Mouse (Mus musculus): ENCODE measurements around the gene Trpm8. TPM values are rescaled to one million over a fixed set of nuclear protein-coding genes. Genes with fewer than 3 reads are reported as not detected.

Trpm8 gene
- total and polyA plus RNA-seq, 2 experiments from 2014 or later, result 0.36 to 0.38 TPM

DNA sequence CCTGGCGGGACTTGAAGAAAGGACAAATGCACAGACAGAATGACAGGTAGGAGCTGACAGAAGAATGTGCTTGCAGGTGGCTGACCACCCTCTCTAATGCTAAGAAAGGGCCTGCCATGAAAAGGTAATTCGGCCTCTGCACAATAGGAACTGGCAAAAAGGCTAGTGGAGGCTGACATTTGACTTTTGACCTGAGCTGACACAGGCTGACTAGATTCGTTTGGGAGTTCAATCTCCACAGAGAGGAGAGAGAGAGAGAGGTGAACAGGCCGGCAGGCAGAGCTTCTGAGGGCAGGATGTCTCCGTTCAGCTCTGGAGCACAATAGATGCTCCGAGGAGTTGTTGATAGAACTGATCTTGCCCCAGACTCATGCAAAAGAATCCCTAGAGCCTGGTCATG is 31.1 kb upstream of the Trpm8 start:
- no peak overlapping the region for H3K4me3 ChIP-seq (ENCODE audit: low read depth, low read length)
- no peak for ATAC-seq
- H3K9me3 ChIP-seq (ENCODE audit: low read length), result peaks cover 100% of the 10 kb centered on the region
- H3K4me1 ChIP-seq (ENCODE audit: insufficient read depth), result no peaks in the 10 kb centered on the region
- H3K27me3 ChIP-seq (ENCODE audit: insufficient read depth, low read length), result no peaks in the 10 kb centered on the region
- DNase-seq, result no peak
- TF ChIP-seq CTCF (IDR thresholded peaks at IDR 0.05; ENCODE audit: low read depth), result no peak
- H3K9ac ChIP-seq, result no peak overlapping the region
- no peak overlapping the region for H3K4me2 ChIP-seq (ENCODE audit: low read depth)
- H3K27ac ChIP-seq (ENCODE audit: low read depth, low read length), result no peak overlapping the region
- WGBS, result 43% methylated on average over 6 of the region's 6 CpGs
- H3K36me3 ChIP-seq (ENCODE audit: insufficient read depth), result no peaks in the 10 kb centered on the region

DNA sequence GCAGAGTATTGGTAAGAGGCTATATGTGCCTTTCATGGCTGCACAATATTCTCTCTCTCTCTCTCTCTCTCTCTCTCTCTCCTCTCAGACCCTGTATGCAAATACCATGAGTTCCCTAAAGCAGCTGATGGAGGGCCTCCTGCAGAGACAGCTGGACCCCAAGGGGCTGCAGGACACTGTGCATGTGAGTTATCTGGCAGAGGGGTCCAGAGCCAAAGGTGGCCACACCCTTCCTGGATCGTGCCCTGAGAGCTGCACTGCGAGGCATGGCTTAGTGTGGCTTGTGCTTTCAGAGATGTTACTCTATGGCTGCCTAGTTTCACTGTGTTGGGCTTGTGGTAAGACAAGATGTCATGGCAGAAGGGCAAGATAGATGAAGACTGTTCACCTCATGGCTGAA is 29.8 kb upstream of the Trpm8 start:
- Histone ChIP-seq H3K27ac (ENCODE audit: low read depth, low read length) (no peak overlapping the region), H3K4me2 (ENCODE audit: low read depth) (no peak overlapping the region), H3K9me3 (ENCODE audit: low read length) (peaks cover 96% of the 10 kb centered on the region), H3K36me3 (ENCODE audit: insufficient read depth) (no peaks in the 10 kb centered on the region), H3K27me3 (ENCODE audit: insufficient read depth, low read length) (no peaks in the 10 kb centered on the region), H3K9ac (no peak overlapping the region), H3K4me3 (ENCODE audit: low read depth, low read length) (no peak overlapping the region), H3K4me1 (ENCODE audit: insufficient read depth) (no peaks in the 10 kb centered on the region)
- WGBS, result 46% methylated on average over 2 of the region's 2 CpGs
- no peak for TF ChIP-seq CTCF (IDR thresholded peaks at IDR 0.05; ENCODE audit: low read depth)
- DNase-seq, result no peak
- no peak for ATAC-seq

GRCm38 (mm10) chr1:88248658-88249057 is 28.8 kb upstream of the Trpm8 start:
- TF ChIP-seq CTCF (IDR thresholded peaks at IDR 0.05; ENCODE audit: low read depth), result no peak
- H3K36me3 ChIP-seq (ENCODE audit: insufficient read depth), result no peaks in the 10 kb centered on the region
- H3K27me3 ChIP-seq (ENCODE audit: insufficient read depth, low read length), result no peaks in the 10 kb centered on the region
- no peak for DNase-seq
- peaks cover 96% of the 10 kb centered on the region for H3K9me3 ChIP-seq (ENCODE audit: low read length)
- no peak overlapping the region for H3K9ac ChIP-seq
- no peak overlapping the region for H3K4me3 ChIP-seq (ENCODE audit: low read depth, low read length)
- H3K4me1 ChIP-seq (ENCODE audit: insufficient read depth), result no peaks in the 10 kb centered on the region
- no peak overlapping the region for H3K4me2 ChIP-seq (ENCODE audit: low read depth)
- WGBS, result 64% methylated on average over 4 of the region's 4 CpGs
- ATAC-seq, result no peak
- no peak overlapping the region for H3K27ac ChIP-seq (ENCODE audit: low read depth, low read length)

GRCm38 (mm10) chr1:88249596-88249995 is 27.9 kb upstream of the Trpm8 start:
- Histone ChIP-seq H3K4me2 (ENCODE audit: low read depth) (no peak overlapping the region), H3K9ac (no peak overlapping the region), H3K27me3 (ENCODE audit: insufficient read depth, low read length) (no peaks in the 10 kb centered on the region), H3K4me3 (ENCODE audit: low read depth, low read length) (no peak overlapping the region), H3K9me3 (ENCODE audit: low read length) (peaks cover 96% of the 10 kb centered on the region), H3K36me3 (ENCODE audit: insufficient read depth) (no peaks in the 10 kb centered on the region), H3K4me1 (ENCODE audit: insufficient read depth) (no peaks in the 10 kb centered on the region), H3K27ac (ENCODE audit: low read depth, low read length) (no peak overlapping the region)
- DNase-seq (no peak), ATAC-seq (no peak)
- 80% methylated on average over 7 of the region's 7 CpGs for WGBS
- TF ChIP-seq CTCF (IDR thresholded peaks at IDR 0.05; ENCODE audit: low read depth), result no peak

- no peaks in the 10 kb centered on the region for H3K27me3 ChIP-seq (ENCODE audit: insufficient read depth, low read length)
- WGBS, result 83% methylated on average over 5 of the region's 5 CpGs
- DNase-seq, result no peak
- no peak for ATAC-seq
- no peak overlapping the region for H3K4me2 ChIP-seq (ENCODE audit: low read depth)
- H3K4me3 ChIP-seq (ENCODE audit: low read depth, low read length), result no peak overlapping the region
- no peak overlapping the region for H3K27ac ChIP-seq (ENCODE audit: low read depth, low read length)
- no peaks in the 10 kb centered on the region for H3K36me3 ChIP-seq (ENCODE audit: insufficient read depth)
- H3K4me1 ChIP-seq (ENCODE audit: insufficient read depth), result no peaks in the 10 kb centered on the region
- peaks cover 96% of the 10 kb centered on the region for H3K9me3 ChIP-seq (ENCODE audit: low read length)
- H3K9ac ChIP-seq, result no peak overlapping the region
- no peak for TF ChIP-seq CTCF (IDR thresholded peaks at IDR 0.05; ENCODE audit: low read depth)
Measured at GRCm38 (mm10) chr1:88250023-88250422, 27.4 kb upstream of the Trpm8 start.

- H3K27me3 ChIP-seq (ENCODE audit: insufficient read depth, low read length), result no peaks in the 10 kb centered on the region
- 78% methylated on average over 8 of the region's 8 CpGs for WGBS
- no peaks in the 10 kb centered on the region for H3K4me1 ChIP-seq (ENCODE audit: insufficient read depth)
- no peak overlapping the region for H3K9ac ChIP-seq
- no peak for DNase-seq
- TF ChIP-seq CTCF (IDR thresholded peaks at IDR 0.05; ENCODE audit: low read depth), result no peak
- ATAC-seq, result no peak
- peaks cover 96% of the 10 kb centered on the region for H3K9me3 ChIP-seq (ENCODE audit: low read length)
- H3K4me2 ChIP-seq (ENCODE audit: low read depth), result no peak overlapping the region
- H3K36me3 ChIP-seq (ENCODE audit: insufficient read depth), result no peaks in the 10 kb centered on the region
- no peak overlapping the region for H3K27ac ChIP-seq (ENCODE audit: low read depth, low read length)
- no peak overlapping the region for H3K4me3 ChIP-seq (ENCODE audit: low read depth, low read length)
Measured at GRCm38 (mm10) chr1:88253106-88253505, 24.4 kb upstream of the Trpm8 start.

DNA sequence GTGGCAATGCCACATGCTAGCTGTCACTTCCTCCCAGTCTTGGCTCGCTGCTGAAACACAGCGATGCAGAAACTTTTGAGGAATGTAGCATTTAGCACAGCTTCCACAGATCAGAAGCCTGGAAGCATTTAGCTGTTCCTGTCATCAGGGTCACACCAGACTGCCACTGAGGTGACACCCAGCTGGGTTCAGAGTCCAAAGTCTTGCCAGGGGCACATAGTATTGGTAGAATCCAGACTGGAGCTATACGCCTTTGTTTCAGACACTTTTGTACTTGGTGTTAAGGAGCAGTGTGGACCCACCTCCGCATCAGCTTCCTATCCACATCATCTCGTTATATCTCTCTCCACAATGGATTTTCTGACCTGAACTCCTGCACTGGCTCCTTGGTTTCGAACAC is 23.9 kb upstream of the Trpm8 start:
- Histone ChIP-seq H3K36me3 (ENCODE audit: insufficient read depth) (no peaks in the 10 kb centered on the region), H3K9ac (no peak overlapping the region), H3K4me3 (ENCODE audit: low read depth, low read length) (no peak overlapping the region), H3K27me3 (ENCODE audit: insufficient read depth, low read length) (no peaks in the 10 kb centered on the region), H3K4me1 (ENCODE audit: insufficient read depth) (no peaks in the 10 kb centered on the region), H3K9me3 (ENCODE audit: low read length) (peaks cover 92% of the 10 kb centered on the region), H3K27ac (ENCODE audit: low read depth, low read length) (no peak overlapping the region), H3K4me2 (ENCODE audit: low read depth) (no peak overlapping the region)
- ATAC-seq (no peak), DNase-seq (no peak)
- 68% methylated on average over 6 of the region's 6 CpGs for WGBS
- TF ChIP-seq CTCF (IDR thresholded peaks at IDR 0.05; ENCODE audit: low read depth), result no peak

Measured in forebrain, postnatal 0 days (tissue).